Mouse (Mus musculus) heart, postnatal 14 days (tissue): Measurements from ENCODE around the gene AC131692.1. TPM values are rescaled to one million over a fixed set of nuclear protein-coding genes. Genes with fewer than 3 reads are reported as not detected.
A peak's percentile ranks its signal among the peaks of the same experiment; 100 is the strongest.

Source experiments
- DNase-seq, 2 experiments: peaks; one replicate each; pipeline ENCODE4 v3.0.0; 2021 to 2022
- intact Hi-C: fragments of 180-260 bp; cut with DNase I; formaldehyde crosslinking; loops from one replicate; pipeline ENCODE4 v1.15.1; 2025
- microRNA-seq, 2 experiments: library from miRNA; unstranded; fragments of <30 nt; microRNA quantifications; one replicate each; pipeline ENCODE4 v1.2.0; 2021 to 2022
- total RNA-seq, 2 experiments: library from RNA; stranded (reverse); gene quantifications; 2 replicates each; pipeline ENCODE4 v1.2.3; 2021

AC131692.1 gene
- total RNA-seq, 2 experiments from 2014 or later: not detected

DNA sequence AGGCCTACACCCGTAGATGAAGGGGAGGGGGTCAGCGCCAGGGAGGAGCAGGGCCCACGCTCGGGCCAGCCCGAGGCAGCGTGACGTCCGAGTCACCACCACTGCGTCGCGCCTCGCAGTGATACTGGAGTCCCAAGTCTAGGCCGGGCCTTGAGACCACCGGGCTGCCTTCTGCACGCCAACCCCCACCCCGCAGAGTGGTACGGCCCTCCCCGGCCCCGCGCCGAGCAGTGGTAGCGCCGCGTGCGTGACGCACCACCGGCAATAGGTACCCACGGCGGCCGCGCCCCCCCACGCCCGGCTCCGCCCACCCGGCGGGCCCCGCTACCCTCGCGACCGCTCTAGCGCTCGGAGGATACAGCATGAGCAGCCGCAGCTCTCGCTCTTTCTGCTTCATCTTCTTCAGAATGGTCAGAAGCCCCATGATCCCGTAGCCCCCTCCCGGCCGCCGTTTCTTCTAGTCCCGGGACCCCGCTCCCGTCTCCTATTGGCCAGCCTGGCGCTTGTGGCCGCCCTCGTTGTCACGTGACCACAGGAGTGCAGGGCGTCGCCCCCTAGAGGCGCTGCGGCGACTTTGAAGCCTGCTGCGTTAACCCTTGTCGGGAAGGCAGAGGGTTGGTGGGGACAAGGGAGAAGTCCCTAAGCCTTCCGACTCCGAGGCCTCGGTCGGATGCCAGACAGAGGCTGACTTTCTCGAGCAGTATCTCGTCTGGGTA, 46.6 kb downstream of the AC131692.1 start, which contains the start of gene Batf2:
Gene Batf2 (plus strand): TSS at position 306 of the 716 bp plus-strand sequence.
- intact Hi-C loops: loop anchor here (5.0 kb wide), 1 partner anchor 96 kb away; the partner anchor contains the start of gene Ppp2r5b

DNA sequence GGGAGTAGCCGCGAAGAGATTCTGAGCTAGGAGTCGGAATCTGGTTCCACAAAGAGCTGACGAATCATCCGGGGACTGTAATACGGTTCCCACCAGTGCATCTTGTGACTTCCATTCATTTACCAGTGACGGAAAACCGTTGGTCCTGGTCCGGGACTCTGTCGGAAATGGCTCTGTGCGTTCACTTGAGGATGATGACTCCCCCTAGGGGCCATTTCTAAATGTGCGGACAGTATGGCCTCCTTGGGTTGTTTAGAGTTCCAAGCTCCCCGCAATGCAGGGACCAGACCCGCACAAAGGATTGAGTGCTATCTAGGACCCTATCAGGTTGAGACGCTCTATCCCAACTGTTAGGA, 47.2 kb downstream of the AC131692.1 start, which contains the start of gene Arl2:
Gene Arl2 (minus strand): TSS at position 155 of the 356 bp plus-strand sequence.
- DNase-seq: peak; percentile 63 to 82
- intact Hi-C loops: loop anchor here (5.0 kb wide), 1 partner anchor 96 kb away; the partner anchor contains the start of gene Ppp2r5b

More for the DNA sequence above, 46.6 kb downstream of the AC131692.1 start, which contains the start of gene Batf2:
- DNase-seq: peak; percentile 91 to 93

DNA sequence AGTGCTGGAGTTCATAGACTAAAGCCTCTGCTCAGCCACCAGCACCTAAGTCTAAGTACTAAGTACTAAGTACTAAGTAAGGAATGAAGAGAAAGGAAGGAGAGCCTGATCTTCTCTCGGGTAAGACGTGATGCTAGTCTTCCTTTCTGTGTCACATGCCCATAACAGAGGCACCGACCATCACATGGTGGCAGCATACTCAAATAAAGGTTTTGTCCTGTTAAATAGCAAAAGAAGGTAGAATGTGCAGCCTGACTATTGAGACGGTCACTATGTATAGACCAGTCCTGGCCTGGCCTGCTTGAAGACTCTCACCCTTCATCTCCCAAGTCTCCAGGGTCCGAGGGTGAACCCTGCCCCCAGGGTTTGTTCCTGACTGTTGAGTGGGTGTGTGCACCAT, 50.6 kb downstream of the AC131692.1 start:
- intact Hi-C loops: loop anchor here (5.0 kb wide), 1 partner anchor 92 kb away; the partner anchor contains the start of gene Ppp2r5b
- no peak for DNase-seq

Small RNA genes within 50 kb of the gene (microRNA-seq; reads per million reads assigned to microRNA genes)
- 1.6 to 4.8 reads per million in 2 experiments for gene Mir6988

Other genes with a start within 250 kb of the AC131692.1 start
- 10 to 100 TPM; 15.6 to 15.8 TPM for gene Frmd8, start 219.1 kb upstream of the AC131692.1 start, total RNA-seq
- gene Slc25a45, start 216.6 kb upstream of the AC131692.1 start, total RNA-seq: 1 to 10 TPM; 3.3 to 4.5 TPM
- gene Tigd3, start 200.3 kb upstream of the AC131692.1 start, total RNA-seq: under 1 TPM; 0.79 to 0.93 TPM
- 100 to 1,000 TPM; 101 TPM for gene Dpf2, start 181.4 kb upstream of the AC131692.1 start, total RNA-seq
- gene Cdc42ep2, start 169.6 kb upstream of the AC131692.1 start, total RNA-seq: 10 to 100 TPM in 1 of 2 experiments, 1 to 10 TPM in 1; 9.9 to 12.0 TPM
- gene Pola2, start 130.2 kb upstream of the AC131692.1 start, total RNA-seq: 10 to 100 TPM; 12.3 to 14.2 TPM
- not detected for gene Slc22a20, start 108.3 kb upstream of the AC131692.1 start, total RNA-seq
- gene Capn1, start 78.5 kb upstream of the AC131692.1 start, total RNA-seq: 10 to 100 TPM; 31.7 to 36.8 TPM
- gene Syvn1, start 47.8 kb upstream of the AC131692.1 start, total RNA-seq: 10 to 100 TPM; 17.5 to 18.9 TPM
- 10 to 100 TPM; 37.1 to 37.4 TPM for gene Mrpl49, start 36.6 kb upstream of the AC131692.1 start, total RNA-seq
- 100 to 1,000 TPM; 597 to 635 TPM for gene Fau, start 36.6 kb upstream of the AC131692.1 start, total RNA-seq
- 10 to 100 TPM; 11.8 to 12.6 TPM for gene Znhit2, start 33.2 kb upstream of the AC131692.1 start, total RNA-seq
- 1 to 10 TPM; 2.9 to 5.5 TPM for gene Tm7sf2, start 26.0 kb upstream of the AC131692.1 start, total RNA-seq
- 10 to 100 TPM; 27.9 to 32.3 TPM for gene Vps51, start 17.2 kb upstream of the AC131692.1 start, total RNA-seq
- gene Tmem262, start 14.4 kb upstream of the AC131692.1 start, total RNA-seq: not detected
- gene Gm28374, start 12.2 kb upstream of the AC131692.1 start, total RNA-seq: not detected
- 10 to 100 TPM; 16.7 to 19.7 TPM for gene Zfpl1, start 9.5 kb upstream of the AC131692.1 start, total RNA-seq
- gene Cdca5, start 9.4 kb upstream of the AC131692.1 start, total RNA-seq: 1 to 10 TPM; 1.1 to 1.5 TPM
- not detected for gene Naaladl1, start 11.4 kb downstream of the AC131692.1 start, total RNA-seq
- gene Sac3d1, start 24.2 kb downstream of the AC131692.1 start, total RNA-seq: 1 to 10 TPM; 9.4 to 9.7 TPM
- 10 to 100 TPM; 12.2 to 14.7 TPM for gene Snx15, start 33.9 kb downstream of the AC131692.1 start, total RNA-seq
- gene Batf2, start 46.6 kb downstream of the AC131692.1 start, total RNA-seq: under 1 TPM; 0.46 to 0.88 TPM
- 10 to 100 TPM; 54.8 to 58.4 TPM for gene Arl2, start 47.1 kb downstream of the AC131692.1 start, total RNA-seq
- not detected for gene Majin, start 90.0 kb downstream of the AC131692.1 start, total RNA-seq
- gene Gpha2, start 132.0 kb downstream of the AC131692.1 start, total RNA-seq: not detected
- gene Ppp2r5b, start 141.5 kb downstream of the AC131692.1 start, total RNA-seq: 10 to 100 TPM; 31.4 to 35.1 TPM
- gene Atg2a, start 147.2 kb downstream of the AC131692.1 start, total RNA-seq: 10 to 100 TPM; 20.4 to 22.7 TPM
- gene Ehd1, start 182.3 kb downstream of the AC131692.1 start, total RNA-seq: 100 to 1,000 TPM; 163 to 172 TPM
- gene Cdc42bpg, start 212.0 kb downstream of the AC131692.1 start, total RNA-seq: 1 to 10 TPM; 8.9 to 9.8 TPM
- gene Men1, start 240.6 kb downstream of the AC131692.1 start, total RNA-seq: 10 to 100 TPM; 18.2 to 18.5 TPM
- gene Map4k2, start 246.7 kb downstream of the AC131692.1 start, total RNA-seq: 10 to 100 TPM; 56.3 TPM